Mouse (Mus musculus): ENCODE measurements around the gene Il11ra1. TPM values are rescaled to one million over a fixed set of nuclear protein-coding genes. Genes with fewer than 3 reads are reported as not detected.

Gene Il11ra1
- polyA plus RNA-seq, 1 experiment, result 3.3 TPM

- peaks cover 12% of the 10 kb centered on the region for H3K27me3 ChIP-seq (ENCODE audit: control insufficient read depth, insufficient read depth, insufficient read length)
- no peak for TF ChIP-seq SRF (IDR thresholded peaks at IDR 0.05; ENCODE audit: control insufficient read depth, insufficient read length, low read depth)
- no peak for TF ChIP-seq TCF12 (IDR thresholded peaks at IDR 0.05; ENCODE audit: insufficient read depth, poor library complexity, severe bottlenecking)
- TF ChIP-seq REST (IDR thresholded peaks at IDR 0.05; ENCODE audit: insufficient read depth, insufficient read length), result no peak
- no peak for TF ChIP-seq POLR2AphosphoS2 (IDR thresholded peaks at IDR 0.05; ENCODE audit: insufficient read length, low read depth)
- TF ChIP-seq E2F4 (IDR thresholded peaks at IDR 0.05; ENCODE audit: insufficient read depth), result no peak
- TF ChIP-seq MYOG (IDR thresholded peaks at IDR 0.05; ENCODE audit: control insufficient read depth in 1 of 3, insufficient read depth in 1 of 3, insufficient read length in 2 of 3, low read depth in 2 of 3), result no peak
- TF ChIP-seq USF1 (IDR thresholded peaks at IDR 0.05; ENCODE audit: low read depth), result no peak
- no peak for TF ChIP-seq TCF3 (IDR thresholded peaks at IDR 0.05; ENCODE audit: insufficient read length, low read depth)
- TF ChIP-seq POLR2A (IDR thresholded peaks at IDR 0.05; ENCODE audit: insufficient read length, low read depth), result no peak
- no peak for TF ChIP-seq MYOD1 (IDR thresholded peaks at IDR 0.05; ENCODE audit: control insufficient read depth in 1 of 3, insufficient read length in 2 of 3, low read depth in 2 of 3)
- no peak for TF ChIP-seq CEBPB (IDR thresholded peaks at IDR 0.05; ENCODE audit: insufficient read depth, poor library complexity, severe bottlenecking)
- TF ChIP-seq MAX (IDR thresholded peaks at IDR 0.05; ENCODE audit: low read depth), result no peak
- no peaks in the 10 kb centered on the region for H3K36me3 ChIP-seq (ENCODE audit: control insufficient read depth, insufficient read depth)
- H3ac ChIP-seq (ENCODE audit: control insufficient read depth, insufficient read length), result no peak overlapping the region
- H3K79me2 ChIP-seq (ENCODE audit: control insufficient read depth, insufficient read depth), result no peaks in the 10 kb centered on the region
- no peak overlapping the region for H3K4me2 ChIP-seq (ENCODE audit: low read depth)
- no peak overlapping the region for H3K4me3 ChIP-seq
These were observed 4.9 kb downstream of the Il11ra1 start for GRCm38 (mm10) chr4:41704651-41705050.

GRCm38 (mm10) chr4:41705922-41706754, 6.3 kb downstream of the Il11ra1 start:
- H3K4me3 ChIP-seq, result no peak overlapping the region
- no peak overlapping the region for H3ac ChIP-seq (ENCODE audit: control insufficient read depth, insufficient read length)
- TF ChIP-seq MYOG (IDR thresholded peaks at IDR 0.05; ENCODE audit: control insufficient read depth in 1 of 3, insufficient read depth in 1 of 3, insufficient read length in 2 of 3, low read depth in 2 of 3), result no peak
- no peak for TF ChIP-seq POLR2A (IDR thresholded peaks at IDR 0.05; ENCODE audit: insufficient read length, low read depth)
- no peak for TF ChIP-seq SRF (IDR thresholded peaks at IDR 0.05; ENCODE audit: control insufficient read depth, insufficient read length, low read depth)
- TF ChIP-seq TCF12 (IDR thresholded peaks at IDR 0.05; ENCODE audit: insufficient read depth, poor library complexity, severe bottlenecking), result no peak
- no peak for TF ChIP-seq MAX (IDR thresholded peaks at IDR 0.05; ENCODE audit: low read depth)
- TF ChIP-seq TCF3 (IDR thresholded peaks at IDR 0.05; ENCODE audit: insufficient read length, low read depth), result no peak
- no peak for TF ChIP-seq MYOD1 (IDR thresholded peaks at IDR 0.05; ENCODE audit: control insufficient read depth in 1 of 3, insufficient read length in 2 of 3, low read depth in 2 of 3)
- TF ChIP-seq CEBPB (IDR thresholded peaks at IDR 0.05; ENCODE audit: insufficient read depth, poor library complexity, severe bottlenecking), result no peak
- no peak for TF ChIP-seq E2F4 (IDR thresholded peaks at IDR 0.05; ENCODE audit: insufficient read depth)
- no peak for TF ChIP-seq REST (IDR thresholded peaks at IDR 0.05; ENCODE audit: insufficient read depth, insufficient read length)
- TF ChIP-seq POLR2AphosphoS2 (IDR thresholded peaks at IDR 0.05; ENCODE audit: insufficient read length, low read depth), result no peak
- no peak for TF ChIP-seq USF1 (IDR thresholded peaks at IDR 0.05; ENCODE audit: low read depth)
- peaks cover 12% of the 10 kb centered on the region for H3K27me3 ChIP-seq (ENCODE audit: control insufficient read depth, insufficient read depth, insufficient read length)
- peak overlapping the region; percentile 52 for H3K4me2 ChIP-seq (ENCODE audit: low read depth)
- no peaks in the 10 kb centered on the region for H3K79me2 ChIP-seq (ENCODE audit: control insufficient read depth, insufficient read depth)
- H3K36me3 ChIP-seq (ENCODE audit: control insufficient read depth, insufficient read depth), result no peaks in the 10 kb centered on the region

GRCm38 (mm10) chr4:41707011-41707535, 7.3 kb downstream of the Il11ra1 start:
- Histone ChIP-seq H3K27me3 (ENCODE audit: control insufficient read depth, insufficient read depth, insufficient read length) (peaks cover 12% of the 10 kb centered on the region), H3K4me3 (no peak overlapping the region)
- no peak for TF ChIP-seq MYOG (IDR thresholded peaks at IDR 0.05; ENCODE audit: control insufficient read depth in 1 of 3, insufficient read depth in 1 of 3, insufficient read length in 2 of 3, low read depth in 2 of 3)
- TF ChIP-seq MYOD1 (IDR thresholded peaks at IDR 0.05; ENCODE audit: control insufficient read depth in 1 of 3, insufficient read length in 2 of 3, low read depth in 2 of 3), result peak in 1 of 3 experiments; percentile 16

GRCm38 (mm10) chr4:41708192-41708745, 8.5 kb downstream of the Il11ra1 start:
- Histone ChIP-seq H3K27me3 (ENCODE audit: control insufficient read depth, insufficient read depth, insufficient read length) (peaks cover 12% of the 10 kb centered on the region), H3K36me3 (ENCODE audit: control insufficient read depth, insufficient read depth) (no peaks in the 10 kb centered on the region), H3K79me2 (ENCODE audit: control insufficient read depth, insufficient read depth) (peaks cover 8% of the 10 kb centered on the region), H3K4me3 (no peak overlapping the region), H3K4me2 (ENCODE audit: low read depth) (peak overlapping the region; percentile 39), H3ac (ENCODE audit: control insufficient read depth, insufficient read length) (no peak overlapping the region)
- TF ChIP-seq MYOG (IDR thresholded peaks at IDR 0.05; ENCODE audit: control insufficient read depth in 1 of 3, insufficient read depth in 1 of 3, insufficient read length in 2 of 3, low read depth in 2 of 3) (no peak), E2F4 (IDR thresholded peaks at IDR 0.05; ENCODE audit: insufficient read depth) (no peak), TCF12 (IDR thresholded peaks at IDR 0.05; ENCODE audit: insufficient read depth, poor library complexity, severe bottlenecking) (no peak), CEBPB (IDR thresholded peaks at IDR 0.05; ENCODE audit: insufficient read depth, poor library complexity, severe bottlenecking) (no peak), REST (IDR thresholded peaks at IDR 0.05; ENCODE audit: insufficient read depth, insufficient read length) (no peak), MAX (IDR thresholded peaks at IDR 0.05; ENCODE audit: low read depth) (no peak), MYOD1 (IDR thresholded peaks at IDR 0.05; ENCODE audit: control insufficient read depth in 1 of 3, insufficient read length in 2 of 3, low read depth in 2 of 3) (no peak), TCF3 (IDR thresholded peaks at IDR 0.05; ENCODE audit: insufficient read length, low read depth) (no peak), POLR2A (IDR thresholded peaks at IDR 0.05; ENCODE audit: insufficient read length, low read depth) (no peak), USF1 (IDR thresholded peaks at IDR 0.05; ENCODE audit: low read depth) (no peak), POLR2AphosphoS2 (IDR thresholded peaks at IDR 0.05; ENCODE audit: insufficient read length, low read depth) (no peak)

More at GRCm38 (mm10) chr4:41707011-41707535, 7.3 kb downstream of the Il11ra1 start:
- no peak overlapping the region for H3ac ChIP-seq (ENCODE audit: control insufficient read depth, insufficient read length)
- H3K4me2 ChIP-seq (ENCODE audit: low read depth), result peak overlapping the region; percentile 52
- H3K36me3 ChIP-seq (ENCODE audit: control insufficient read depth, insufficient read depth), result no peaks in the 10 kb centered on the region
- H3K79me2 ChIP-seq (ENCODE audit: control insufficient read depth, insufficient read depth), result no peaks in the 10 kb centered on the region

All from myocyte (in vitro differentiated cells).